27 mouse cellular contexts compared by ENCODE assay signal in genomic region chr1:33460703-33461102, GRCm38 (mm10).
A peak's percentile ranks its signal among the peaks of the same experiment; 100 is the strongest.
DNase-seq lines count a peak whose midpoint lies in the region; ATAC-seq and TF ChIP-seq lines count a peak whose summit lies in the region.
"Had no signal": no experiment of that assay in that cellular context is flagged by ENCODE, and none has a peak within 500 bp of the region (broad histone marks: within the 10 kb centered on the region; RNA-seq: fewer than 3 reads in every experiment).

No protein-coding gene starts in this region.

- peak; percentile 23; the same call in 1 of the 2 replicates for ATAC-seq in forebrain, embryonic 15.5 days (replicated peaks)
- ATAC-seq in forebrain, embryonic 13.5 days = no peak
- 0 out of 2 replicates have a peak, but pooled peaks have one; percentile 14 for ATAC-seq in neural tube, embryonic 14.5 days (ENCODE audit: low read depth)
- no peak for ATAC-seq in neural tube, embryonic 15.5 days (ENCODE audit: low FRiP score)
- peak; percentile 72 for ATAC-seq in Patski
- ATAC-seq: hindbrain, postnatal 0 days; inflammation-experienced regulatory T-cells, adult 6 months; intestine, embryonic 16.5 days had no signal

- in situ Hi-C loops in Patski (cut with MboI; ENCODE audit: low pct_unique_long_range_greater_than_20kb) = no loop called here

- POLR2A ChIA-PET in Patski (lab: Charles Lee) = no interaction called here

- CTCF ChIA-PET in Patski (lab: Charles Lee) = interaction anchor here (0.9 to 2.3 kb wide), 2 partner anchors 10 to 16 kb away, joined by 3 to 10 read pairs; no protein-coding TSS in a partner anchor

- no peaks in the 10 kb centered on the region for H3K9me3 ChIP-seq in forebrain, embryonic 15.5 days
- no peaks in the 10 kb centered on the region for H3K9me3 ChIP-seq in forebrain, embryonic 13.5 days (replicated peaks)
- no peaks in the 10 kb centered on the region for H3K9me3 ChIP-seq in neural tube, embryonic 14.5 days (ENCODE audit: control insufficient read depth, low read length)
- H3K9me3 ChIP-seq in neural tube, embryonic 15.5 days (replicated peaks) = no peaks in the 10 kb centered on the region
- H3K9me3 ChIP-seq: embryonic facial prominence, embryonic 10.5 days; embryonic facial prominence, embryonic 13.5 days; hindbrain, embryonic 12.5 days had no signal

- TF ChIP-seq CTCF in Patski (IDR thresholded peaks at IDR 0.05) = no peak

- no peak overlapping the region for H3K9ac ChIP-seq in forebrain, embryonic 15.5 days (replicated peaks)
- H3K9ac ChIP-seq in forebrain, embryonic 13.5 days = no peak overlapping the region
- H3K9ac ChIP-seq in neural tube, embryonic 14.5 days (replicated peaks; ENCODE audit: low read depth, low read length) = no peak overlapping the region
- no peak overlapping the region for H3K9ac ChIP-seq in neural tube, embryonic 15.5 days (replicated peaks)
- H3K9ac ChIP-seq: embryonic facial prominence, embryonic 13.5 days; forebrain, postnatal 0 days; hindbrain, embryonic 12.5 days had no signal

- H3K27me3 ChIP-seq in forebrain, embryonic 15.5 days = no peaks in the 10 kb centered on the region
- no peaks in the 10 kb centered on the region for H3K27me3 ChIP-seq in forebrain, embryonic 13.5 days
- no peaks in the 10 kb centered on the region for H3K27me3 ChIP-seq in neural tube, embryonic 14.5 days (ENCODE audit: control insufficient read depth, insufficient read depth, low read length)
- no peaks in the 10 kb centered on the region for H3K27me3 ChIP-seq in neural tube, embryonic 15.5 days (replicated peaks)
- no peaks in the 10 kb centered on the region for H3K27me3 ChIP-seq in Patski
- H3K27me3 ChIP-seq in splenic B cell, adult 2 months (ENCODE audit: control insufficient read depth, insufficient read depth, low read length, poor library complexity, severe bottlenecking) = no peaks in the 10 kb centered on the region
- H3K27me3 ChIP-seq: embryonic facial prominence, embryonic 13.5 days; hindbrain, embryonic 12.5 days had no signal

- WGBS in forebrain, embryonic 15.5 days = 87% methylated on average over 8 of the region's 8 CpGs
- WGBS in forebrain, embryonic 13.5 days = 92% methylated on average over 8 of the region's 8 CpGs
- WGBS in neural tube, embryonic 14.5 days = 84% methylated on average over 8 of the region's 8 CpGs
- 81% methylated on average over 8 of the region's 8 CpGs for WGBS in neural tube, embryonic 15.5 days

- H3K27ac ChIP-seq in forebrain, embryonic 15.5 days (replicated peaks) = no peak overlapping the region
- H3K27ac ChIP-seq in forebrain, embryonic 13.5 days = no peak overlapping the region
- no peak overlapping the region for H3K27ac ChIP-seq in neural tube, embryonic 14.5 days (ENCODE audit: low read depth, low read length)
- H3K27ac ChIP-seq in neural tube, embryonic 15.5 days (replicated peaks) = no peak overlapping the region
- H3K27ac ChIP-seq: embryonic facial prominence, embryonic 10.5 days; embryonic facial prominence, embryonic 13.5 days; gastrocnemius, adult 2 months; hindbrain, embryonic 12.5 days; hindbrain, postnatal 0 days had no signal

- H3K4me3 ChIP-seq in forebrain, embryonic 15.5 days = no peak overlapping the region
- no peak overlapping the region for H3K4me3 ChIP-seq in forebrain, embryonic 13.5 days
- no peak overlapping the region for H3K4me3 ChIP-seq in neural tube, embryonic 14.5 days (ENCODE audit: low read depth, low read length)
- no peak overlapping the region for H3K4me3 ChIP-seq in neural tube, embryonic 15.5 days (replicated peaks)
- H3K4me3 ChIP-seq: embryonic facial prominence, embryonic 10.5 days; embryonic facial prominence, embryonic 13.5 days; gastrocnemius, adult 2 months; hindbrain, embryonic 12.5 days had no signal

- DNase-seq in Patski (ENCODE audit: low read depth, low spot score) = no peak
- peak; percentile 9 for DNase-seq in splenic B cell, adult 2 months (ENCODE audit: low read depth, low spot score)
- DNase-seq in cerebellum, adult 8-10 months = no peak
- DNase-seq in layer of hippocampus, adult 18-20 months (ENCODE audit: low spot score in 2 of 2) = no peak
- DNase-seq: adrenal gland, adult 2 months; adrenal gland, postnatal 14 days; cerebellum, adult 11 months; cerebellum, adult 2 months; cerebellum, postnatal 10 days; cerebellum, postnatal 36 days; embryo, embryonic 11 days; gastrocnemius, adult 2 months; gastrocnemius, postnatal 14 days; heart, adult 11 months; kidney, adult 18-20 months had no signal

- no peaks in the 10 kb centered on the region for H3K36me3 ChIP-seq in forebrain, embryonic 15.5 days
- peaks cover 6% of the 10 kb centered on the region; the same call in 1 of the 2 replicates for H3K36me3 ChIP-seq in forebrain, embryonic 13.5 days (ENCODE audit: poor library complexity, severe bottlenecking)
- H3K36me3 ChIP-seq in neural tube, embryonic 14.5 days (ENCODE audit: control insufficient read depth, insufficient read depth, low read length) = no peaks in the 10 kb centered on the region
- no peaks in the 10 kb centered on the region for H3K36me3 ChIP-seq in neural tube, embryonic 15.5 days
- no peaks in the 10 kb centered on the region for H3K36me3 ChIP-seq in splenic B cell, adult 2 months (ENCODE audit: control insufficient read depth, insufficient read depth, low read length, poor library complexity, severe bottlenecking)
- H3K36me3 ChIP-seq: hindbrain, embryonic 12.5 days had no signal

- no peaks in the 10 kb centered on the region for H3K4me1 ChIP-seq in forebrain, embryonic 15.5 days
- H3K4me1 ChIP-seq in forebrain, embryonic 13.5 days = no peaks in the 10 kb centered on the region
- no peaks in the 10 kb centered on the region for H3K4me1 ChIP-seq in neural tube, embryonic 14.5 days (ENCODE audit: control insufficient read depth, insufficient read depth, low read length)
- H3K4me1 ChIP-seq in neural tube, embryonic 15.5 days = no peaks in the 10 kb centered on the region
- H3K4me1 ChIP-seq: embryonic facial prominence, embryonic 13.5 days; hindbrain, embryonic 12.5 days had no signal

- no peak overlapping the region for H3K4me2 ChIP-seq in forebrain, embryonic 15.5 days (replicated peaks)
- H3K4me2 ChIP-seq in forebrain, embryonic 13.5 days = no peak overlapping the region
- no peak overlapping the region for H3K4me2 ChIP-seq in neural tube, embryonic 14.5 days (ENCODE audit: low read depth, low read length)
- H3K4me2 ChIP-seq in neural tube, embryonic 15.5 days = no peak overlapping the region
- H3K4me2 ChIP-seq: embryonic facial prominence, embryonic 13.5 days; heart, embryonic 11.5 days; hindbrain, embryonic 12.5 days had no signal

Comparison
In these comparisons a context has a peak if more than half of its experiments do, and no peak if none do; other contexts are left out.
1. ATAC-seq: peak in forebrain, embryonic 15.5 days (single experiment), neural tube, embryonic 14.5 days (single experiment) and Patski (single experiment); none in forebrain, embryonic 13.5 days (single experiment) and neural tube, embryonic 15.5 days (single experiment).